Comparison of ENCODE assay signal across 9 mouse cellular contexts in the genomic region with DNA sequence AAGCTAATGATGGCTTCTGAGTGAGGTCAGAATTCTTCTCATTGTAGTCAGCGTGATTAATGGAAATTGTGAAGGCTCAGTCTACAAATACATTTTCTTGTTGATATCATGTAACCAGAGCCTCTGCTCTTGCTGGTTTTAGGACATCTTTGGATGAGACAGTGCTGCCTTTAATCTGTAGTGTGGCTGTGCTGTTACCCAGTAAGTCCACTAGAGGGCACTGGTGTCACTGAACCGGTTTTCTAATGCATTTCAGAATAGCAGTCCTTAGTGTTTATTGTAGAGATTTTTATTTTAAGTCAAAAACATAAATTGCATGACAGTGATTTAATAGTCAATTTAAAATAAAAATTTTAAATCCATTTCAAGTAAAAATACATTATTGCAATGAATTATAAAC. TPM values are rescaled to one million over a fixed set of nuclear protein-coding genes. Genes with fewer than 3 reads are reported as not detected.
A peak's percentile ranks its signal among the peaks of the same experiment; 100 is the strongest.
DNase-seq lines count a peak whose midpoint lies in the region; ATAC-seq and TF ChIP-seq lines count a peak whose summit lies in the region.
"Had no signal": no experiment of that assay in that cellular context is flagged by ENCODE, and none has a peak within 500 bp of the region (broad histone marks: within the 10 kb centered on the region; RNA-seq: fewer than 3 reads in every experiment).

No protein-coding gene starts in this region.

- TF ChIP-seq POLR2A in thymus, adult 2 months (IDR thresholded peaks at IDR 0.05; ENCODE audit: control insufficient read depth, extremely low read depth, insufficient read depth, low read length, poor library complexity): no peak

- no peak overlapping the region for H3K27ac ChIP-seq in kidney, embryonic 14.5 days (ENCODE audit: low read depth, low read length)
- H3K27ac ChIP-seq in liver, embryonic 13.5 days: no peak overlapping the region
- no peak overlapping the region for H3K27ac ChIP-seq in neural tube, embryonic 12.5 days
- no peak overlapping the region for H3K27ac ChIP-seq in thymus, adult 2 months (ENCODE audit: control insufficient read depth, insufficient read depth, low read length)
- H3K27ac ChIP-seq: heart, embryonic 15.5 days had no signal

- H3K9ac ChIP-seq in kidney, embryonic 14.5 days (ENCODE audit: low read depth, low read length): no peak overlapping the region
- no peak overlapping the region for H3K9ac ChIP-seq in liver, embryonic 13.5 days
- no peak overlapping the region for H3K9ac ChIP-seq in neural tube, embryonic 12.5 days
- H3K9ac ChIP-seq: heart, embryonic 15.5 days had no signal

- no peaks in the 10 kb centered on the region for H3K9me3 ChIP-seq in kidney, embryonic 14.5 days (ENCODE audit: control insufficient read depth, low read length)
- no peaks in the 10 kb centered on the region for H3K9me3 ChIP-seq in liver, embryonic 13.5 days (replicated peaks)
- no peaks in the 10 kb centered on the region for H3K9me3 ChIP-seq in neural tube, embryonic 12.5 days
- H3K9me3 ChIP-seq: heart, embryonic 15.5 days had no signal

- DNase-seq in CD4-positive, CD25-positive, alpha-beta regulatory T cell, adult 2 months (ENCODE audit: low read depth, low spot score): peak; percentile 82
- DNase-seq in T-cell, adult 2 months (ENCODE audit: low spot score): peak; percentile 64
- peak; percentile 73 to 76 for DNase-seq in cerebellum, postnatal 14 days
- DNase-seq in frontal cortex, postnatal 14 days (ENCODE audit: low spot score in 2 of 2): peak; percentile 34 to 68
- peak; percentile 41 for DNase-seq in liver, embryonic 13.5 days
- peak; percentile 76 for DNase-seq in thymus, adult 2 months

- no peak overlapping the region for H3K4me3 ChIP-seq in kidney, embryonic 14.5 days (ENCODE audit: low read length)
- no peak overlapping the region for H3K4me3 ChIP-seq in liver, embryonic 13.5 days (replicated peaks)
- H3K4me3 ChIP-seq in neural tube, embryonic 12.5 days: no peak overlapping the region
- no peak overlapping the region for H3K4me3 ChIP-seq in thymus, adult 2 months (ENCODE audit: control insufficient read depth, insufficient read depth, low read length)
- H3K4me3 ChIP-seq: heart, embryonic 15.5 days had no signal

- H3K27me3 ChIP-seq in kidney, embryonic 14.5 days (ENCODE audit: control insufficient read depth, insufficient read depth, low read length): no peaks in the 10 kb centered on the region
- no peaks in the 10 kb centered on the region for H3K27me3 ChIP-seq in liver, embryonic 13.5 days
- no peaks in the 10 kb centered on the region for H3K27me3 ChIP-seq in neural tube, embryonic 12.5 days (replicated peaks)
- no peaks in the 10 kb centered on the region for H3K27me3 ChIP-seq in thymus, adult 2 months (ENCODE audit: control insufficient read depth, insufficient read depth, low read length)
- H3K27me3 ChIP-seq: heart, embryonic 15.5 days had no signal

- TF ChIP-seq CTCF in thymus, adult 2 months (IDR thresholded peaks at IDR 0.05; ENCODE audit: borderline replicate concordance, control insufficient read depth, extremely low read depth, insufficient read depth, low read length, poor library complexity): no peak

- H3K4me2 ChIP-seq in kidney, embryonic 14.5 days (replicated peaks; ENCODE audit: low read depth, low read length): no peak overlapping the region
- no peak overlapping the region for H3K4me2 ChIP-seq in liver, embryonic 13.5 days
- no peak overlapping the region for H3K4me2 ChIP-seq in neural tube, embryonic 12.5 days (replicated peaks)
- H3K4me2 ChIP-seq: heart, embryonic 15.5 days had no signal

- ATAC-seq in kidney, embryonic 14.5 days (ENCODE audit: low FRiP score, low TSS enrichment): peak; percentile 73; the same call in 1 of the 2 replicates
- ATAC-seq in liver, embryonic 13.5 days (ENCODE audit: low read depth): no peak
- peak; percentile 48; the same call in 1 of the 2 replicates for ATAC-seq in neural tube, embryonic 12.5 days (ENCODE audit: low FRiP score, low read depth)

- no peaks in the 10 kb centered on the region for H3K4me1 ChIP-seq in kidney, embryonic 14.5 days (ENCODE audit: control insufficient read depth, insufficient read depth, low read length)
- H3K4me1 ChIP-seq in liver, embryonic 13.5 days (replicated peaks): peaks cover 4% of the 10 kb centered on the region; the same call in 1 of the 2 replicates
- H3K4me1 ChIP-seq in neural tube, embryonic 12.5 days: no peaks in the 10 kb centered on the region
- no peaks in the 10 kb centered on the region for H3K4me1 ChIP-seq in thymus, adult 2 months (replicated peaks; ENCODE audit: control insufficient read depth, insufficient read depth, low read length)
- H3K4me1 ChIP-seq: heart, embryonic 15.5 days had no signal

- 5% methylated on average over 2 of the region's 2 CpGs for WGBS in kidney, embryonic 14.5 days
- 0% methylated on average over 2 of the region's 2 CpGs for WGBS in liver, embryonic 13.5 days (ENCODE audit: insufficient replicate concordance)
- 5% methylated on average over 2 of the region's 2 CpGs for WGBS in neural tube, embryonic 12.5 days
- 15% methylated on average over 2 of the region's 2 CpGs for WGBS in thymus, adult 2 months

- H3K36me3 ChIP-seq in kidney, embryonic 14.5 days (ENCODE audit: control insufficient read depth, insufficient read depth, low read length): peaks cover 24% of the 10 kb centered on the region
- H3K36me3 ChIP-seq in liver, embryonic 13.5 days: peaks cover 17% of the 10 kb centered on the region
- H3K36me3 ChIP-seq in neural tube, embryonic 12.5 days: peaks cover 29% of the 10 kb centered on the region
- H3K36me3 ChIP-seq in thymus, adult 2 months (ENCODE audit: control insufficient read depth, insufficient read depth, low read length): peaks cover 15% of the 10 kb centered on the region; the same call in 1 of the 2 replicates

RNA-seq across cellular contexts. Expression of a gene that starts 13.5 kb away (rescaled TPM):
- 37.3 and 43.6 TPM in 2 replicates for polyA plus RNA-seq in kidney, embryonic 14.5 days (2014; fragmentation: Nextera tagmentation; extraction: Ambion mirVana)
- 9.5 and 11.3 TPM in 2 replicates for polyA plus RNA-seq in liver, embryonic 13.5 days (2015; fragmentation: Nextera tagmentation; extraction: Ambion mirVana)
- 33.3 and 34.2 TPM in 2 replicates for polyA plus RNA-seq in neural tube, embryonic 12.5 days (2016; fragmentation: Nextera tagmentation; extraction: Ambion mirVana)
- polyA plus RNA-seq in thymus, adult 2 months (2012; rRNA removed): 0.73 and 1.4 TPM in 2 replicates

RNA-seq across cellular contexts. Expression of a gene that starts 14.1 kb away (rescaled TPM):
- 17.4 and 18.5 TPM in 2 replicates for polyA plus RNA-seq in kidney, embryonic 14.5 days (2014; fragmentation: Nextera tagmentation; extraction: Ambion mirVana)
- 5.7 and 8.1 TPM in 2 replicates for polyA plus RNA-seq in liver, embryonic 13.5 days (2015; fragmentation: Nextera tagmentation; extraction: Ambion mirVana)
- 19.7 and 21.9 TPM in 2 replicates for polyA plus RNA-seq in neural tube, embryonic 12.5 days (2016; fragmentation: Nextera tagmentation; extraction: Ambion mirVana)
- 4.0 and 4.7 TPM in 2 replicates for polyA plus RNA-seq in thymus, adult 2 months (2012; rRNA removed)
